Mouse (Mus musculus): ENCODE measurements around the gene Pinlyp.

DNA sequence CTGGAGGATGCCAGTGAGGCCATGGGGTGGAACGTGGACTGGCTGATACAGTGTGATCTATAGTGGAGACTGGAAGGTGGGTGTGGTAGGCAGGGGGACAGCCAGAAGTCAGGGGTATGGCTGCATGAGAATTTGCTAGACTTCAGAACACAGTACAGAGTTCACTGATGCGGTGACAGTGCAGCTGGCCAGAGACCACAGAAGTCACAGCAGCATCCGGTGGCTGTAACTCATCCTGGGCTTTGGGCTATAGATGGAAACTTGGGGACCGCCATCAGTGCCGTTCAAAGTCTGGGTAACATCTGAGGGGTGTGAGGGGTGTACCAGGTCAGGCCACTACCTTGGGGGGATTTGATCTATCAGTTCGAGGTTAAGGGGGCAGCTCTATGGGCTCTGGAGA lies 22.2 kb downstream of the Pinlyp start:
- TF ChIP-seq CTCF (IDR thresholded peaks at IDR 0.05; ENCODE audit: low read depth) (no peak), EP300 (optimal IDR thresholded peaks at IDR 0.05) (no peak)
